Mouse (Mus musculus): Measurements from ENCODE around the gene Runx3.

Runx3 gene

DNA sequence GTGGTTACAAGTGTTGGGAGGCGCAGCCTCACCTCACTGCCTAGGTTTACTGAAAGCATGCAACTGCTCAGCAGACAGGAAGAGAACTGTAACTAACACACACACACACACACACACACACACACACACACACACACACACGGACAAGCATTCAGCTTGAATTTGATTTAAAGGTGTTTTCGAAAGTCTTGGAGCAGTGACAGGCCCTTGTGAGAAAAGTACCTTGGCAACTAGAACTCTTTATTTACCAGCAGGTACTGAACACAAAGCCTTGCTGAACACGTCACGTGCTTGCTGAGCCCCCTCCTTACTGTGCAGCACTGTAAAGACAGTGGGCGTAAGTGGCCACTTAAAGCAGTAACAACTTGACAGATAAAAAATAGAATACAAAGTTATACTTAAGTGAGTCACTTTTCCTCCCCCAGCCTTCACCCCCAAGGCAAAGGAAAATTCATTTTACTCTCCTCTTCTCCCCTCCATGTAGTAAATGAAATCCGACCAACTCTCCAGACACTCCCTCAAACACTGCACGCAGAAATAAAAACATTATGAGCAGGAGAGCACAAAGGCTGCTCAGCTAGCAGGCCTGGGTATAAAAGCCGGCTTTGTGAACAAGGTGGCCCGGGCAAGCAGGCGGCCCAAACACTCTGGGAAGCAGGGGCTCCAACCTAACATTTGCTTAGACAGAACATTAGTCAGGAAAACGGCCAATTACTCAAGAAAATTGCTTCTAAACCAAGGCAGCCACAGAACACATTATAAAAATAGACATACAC lies 101.4 kb downstream of the Runx3 start:
- DNase-seq (ENCODE audit: low spot score): no peak

DNA sequence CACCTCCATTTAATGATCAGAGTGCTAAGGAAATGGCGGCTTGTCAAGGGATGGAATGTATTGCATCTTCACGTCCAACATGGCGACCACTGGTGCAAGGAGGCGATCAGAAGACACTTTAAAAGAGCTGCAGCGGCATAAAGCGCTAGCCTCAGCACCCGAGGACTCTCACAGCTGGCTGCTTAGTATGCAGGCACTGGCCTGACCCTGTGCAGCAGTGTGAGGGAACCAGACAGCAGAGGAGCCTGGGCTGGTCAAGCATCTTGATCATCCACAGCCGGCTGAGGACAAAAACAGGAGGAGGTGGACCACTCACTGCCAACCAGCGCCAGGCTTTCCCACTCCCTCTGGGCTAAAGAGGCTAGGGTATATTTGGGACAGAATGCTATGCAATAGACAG lies 103.4 kb downstream of the Runx3 start:
- no peak for DNase-seq (ENCODE audit: low spot score)

DNA sequence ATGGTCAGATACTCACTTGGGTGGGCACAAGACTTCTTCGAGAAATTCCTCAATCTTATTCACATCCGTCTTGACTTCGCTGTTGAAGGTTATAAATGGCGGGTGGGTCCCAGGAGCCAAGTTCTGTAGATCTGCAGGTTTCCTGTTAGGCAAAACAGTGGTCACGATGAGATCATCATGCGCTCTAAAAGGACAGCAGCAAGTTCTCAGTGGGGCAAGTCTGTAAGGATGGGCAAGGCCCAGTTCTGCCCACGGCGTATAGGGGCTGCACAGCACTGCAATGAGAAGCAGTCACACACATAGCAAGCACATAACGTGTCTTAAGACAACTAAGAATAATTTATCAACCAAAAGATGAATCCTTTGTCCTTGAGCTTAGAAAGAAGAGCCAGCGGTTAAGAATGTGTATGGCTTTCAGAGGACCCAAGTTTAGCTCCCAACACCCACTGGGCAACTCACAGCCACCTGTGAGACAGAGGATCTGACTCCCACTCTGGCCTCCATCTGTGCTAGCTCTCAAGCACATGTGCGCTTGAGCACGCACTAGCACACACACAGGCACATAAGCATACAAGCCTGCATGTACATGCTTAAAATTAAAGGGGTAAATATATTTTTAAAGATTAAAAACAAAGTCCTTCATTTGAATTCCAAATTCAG lies 105.7 kb downstream of the Runx3 start:
- no peak for DNase-seq (ENCODE audit: low spot score)

Measured in layer of hippocampus, adult 9-10 months (tissue).